7 mouse cellular contexts compared by ENCODE assay signal in genomic region chr13:55152621-55153415, GRCm38 (mm10). TPM values are rescaled to one million over a fixed set of nuclear protein-coding genes. Genes with fewer than 3 reads are reported as not detected.
A peak's percentile ranks its signal among the peaks of the same experiment; 100 is the strongest.
DNase-seq lines count a peak whose midpoint lies in the region; ATAC-seq and TF ChIP-seq lines count a peak whose summit lies in the region.

Fgfr4 (plus strand) TSS chr13:55152640.

- ATAC-seq in lung, postnatal 0 days = peak; percentile 69
- ATAC-seq in activated CD4-positive, CD25-positive, alpha-beta regulatory T cell, adult 4 months = no peak

- TF ChIP-seq EP300 in lung, postnatal 0 days (IDR thresholded peaks at IDR 0.05) = no peak

- H3K4me2 ChIP-seq in lung, postnatal 0 days (replicated peaks; ENCODE audit: low read depth, low read length) = peak within 1 kb of the TSS; percentile 84

- H3K4me3 ChIP-seq in lung, postnatal 0 days (ENCODE audit: low read depth, low read length) = peak within 1 kb of the TSS; percentile 56
- H3K4me3 ChIP-seq in testis, adult 2 months (ENCODE audit: control insufficient read depth, low read depth, low read length) = peak within 1 kb of the TSS; percentile 28

- 3% methylated on average over 63 of the region's 68 CpGs for WGBS in lung, postnatal 0 days

- DNase-seq in ES-CJ7 (ENCODE audit: low read depth, low spot score) = peak; percentile 78
- no peak for DNase-seq in adrenal gland, adult 8-10 months
- peak; percentile 40 for DNase-seq in forelimb bud, embryonic 11.5 days (ENCODE audit: low read depth, low spot score)
- peak; percentile 91 to 92 for DNase-seq in kidney, adult 8-10 months
- DNase-seq in lung, postnatal 0 days (ENCODE audit: low spot score) = peak; percentile 62

- no peaks in the 10 kb centered on the region for H3K36me3 ChIP-seq in lung, postnatal 0 days (ENCODE audit: insufficient read depth, low read length)
- no peaks in the 10 kb centered on the region for H3K36me3 ChIP-seq in testis, adult 2 months (ENCODE audit: control insufficient read depth, insufficient read depth, low read length)

- H3K27ac ChIP-seq in lung, postnatal 0 days (ENCODE audit: low read length) = peak within 1 kb of the TSS; percentile 57
- no peak within 1 kb of the TSS for H3K27ac ChIP-seq in testis, adult 2 months (ENCODE audit: control insufficient read depth, insufficient read depth, low read depth, low read length)

- TF ChIP-seq CTCF in lung, postnatal 0 days (IDR thresholded peaks at IDR 0.05) = no peak
- no peak for TF ChIP-seq CTCF in testis, adult 2 months (IDR thresholded peaks at IDR 0.05; ENCODE audit: control insufficient read depth, insufficient read depth, insufficient replicate concordance, low read depth, low read length)

- no peak for TF ChIP-seq POLR2A in testis, adult 2 months (IDR thresholded peaks at IDR 0.05; ENCODE audit: control insufficient read depth, low read depth, low read length)

- H3K9ac ChIP-seq in lung, postnatal 0 days (replicated peaks; ENCODE audit: low read depth) = peak within 1 kb of the TSS; percentile 51

- no peaks in the 10 kb centered on the region for H3K4me1 ChIP-seq in lung, postnatal 0 days (ENCODE audit: insufficient read depth, low read depth, low read length)
- H3K4me1 ChIP-seq in testis, adult 2 months (ENCODE audit: control insufficient read depth, insufficient read depth, low read length) = peaks cover 10% of the 10 kb centered on the region

- H3K27me3 ChIP-seq in lung, postnatal 0 days (replicated peaks; ENCODE audit: insufficient read depth, low read length) = no peaks in the 10 kb centered on the region
- H3K27me3 ChIP-seq in testis, adult 2 months (ENCODE audit: control insufficient read depth, insufficient read depth, low read length) = no peaks in the 10 kb centered on the region

- no peaks in the 10 kb centered on the region for H3K9me3 ChIP-seq in lung, postnatal 0 days (ENCODE audit: low read length)

RNA-seq across cellular contexts. Expression of gene Fgfr4, which starts in this region (rescaled TPM):
- total RNA-seq in adrenal gland, adult 8-10 months (2022) = 10 to 100 TPM; 19.0 to 63.2 (median 35.3) TPM
- polyA plus RNA-seq in lung, postnatal 0 days (2015; fragmentation: Nextera tagmentation; extraction: Ambion mirVana) = 18.9 and 19.3 TPM in 2 replicates
- 2.9 and 3.0 TPM in 2 replicates for polyA plus RNA-seq in testis, adult 2 months (2012; rRNA removed)
- not detected for polyA plus RNA-seq in activated CD4-positive, CD25-positive, alpha-beta regulatory T cell, adult 4 months (2017; shearing (Covaris generic))
